Mouse (Mus musculus) testis, adult 2 months (tissue): Measurements from ENCODE around the gene Sbds.

ENCODE experiments used
- CTCF ChIP-seq: fragments of 200-500 bp; IDR thresholded peaks from 2 replicates; pipeline ENCODE4 v1.5.1; 2012; ENCODE audit warnings: low read depth, mild to moderate bottlenecking, inconsistent platforms, low read length, moderate library complexity; ENCODE audit not compliant: control insufficient read depth, insufficient read depth, insufficient replicate concordance
- POLR2A ChIP-seq: fragments of 200-500 bp; IDR thresholded peaks from 2 replicates; pipeline ENCODE4 v1.6.1; 2012; ENCODE audit warnings: low read depth, mild to moderate bottlenecking, inconsistent platforms, low read length, moderate library complexity; ENCODE audit not compliant: control insufficient read depth

DNA sequence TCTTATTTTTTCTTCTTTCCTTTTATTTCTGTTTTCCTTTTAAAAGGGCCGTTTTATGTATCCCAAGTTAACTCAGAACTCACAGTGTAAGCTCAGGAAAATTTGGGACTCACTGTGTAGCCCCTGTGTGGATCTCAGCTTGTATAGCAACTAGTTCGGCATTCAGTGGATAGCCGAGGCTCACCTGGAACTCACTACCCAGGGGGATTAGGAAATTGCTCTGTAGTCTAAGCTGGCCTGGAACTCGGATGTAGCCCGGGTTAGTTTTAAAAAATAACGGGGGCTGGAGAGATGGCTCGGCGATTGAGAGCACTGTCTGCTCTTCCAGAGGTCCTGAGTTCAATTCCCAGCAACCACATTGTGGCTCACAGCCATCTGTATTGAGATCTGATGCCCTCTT, 2.0 kb upstream of the Sbds start:
- TF ChIP-seq CTCF (no peak), POLR2A (no peak)
